Mouse (Mus musculus) urinary bladder, postnatal 36 days (tissue): ENCODE results near the gene Cep63.

Source experiments
- DNase-seq, 2 experiments: peaks; one replicate each; pipeline ENCODE4 v3.0.0; 2022; ENCODE audit warnings: low spot score in 2 of 2, mixed read lengths in 1 of 2

Gene Cep63

GRCm38 (mm10) chr9:102631589-102632147, 5.3 kb upstream of the Cep63 start:
- DNase-seq: no peak

GRCm38 (mm10) chr9:102629052-102629451, 2.7 kb upstream of the Cep63 start:
- DNase-seq: no peak

- no peak for DNase-seq
Observed at GRCm38 (mm10) chr9:102627442-102627841, 1.1 kb upstream of the Cep63 start.

DNA sequence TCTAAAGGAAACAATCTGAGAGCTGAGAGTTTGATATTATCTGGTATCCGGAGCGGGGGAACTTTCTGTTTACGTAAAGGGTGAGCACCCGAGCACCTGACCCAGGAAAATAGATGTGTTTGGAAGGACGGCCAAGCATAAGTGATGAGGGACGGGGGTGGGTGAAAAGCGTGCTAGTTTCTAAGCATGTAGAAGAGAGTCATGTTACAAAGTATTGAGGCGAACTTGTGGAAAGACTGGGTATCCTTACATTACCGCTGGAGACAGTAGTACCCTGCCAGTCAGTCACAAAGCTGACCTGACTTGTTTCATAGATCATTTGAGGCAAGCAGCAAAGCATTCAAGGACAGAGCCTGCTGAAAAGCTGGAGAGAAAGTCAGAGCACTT, 498 bp upstream of the Cep63 start:
- no peak for DNase-seq

DNA sequence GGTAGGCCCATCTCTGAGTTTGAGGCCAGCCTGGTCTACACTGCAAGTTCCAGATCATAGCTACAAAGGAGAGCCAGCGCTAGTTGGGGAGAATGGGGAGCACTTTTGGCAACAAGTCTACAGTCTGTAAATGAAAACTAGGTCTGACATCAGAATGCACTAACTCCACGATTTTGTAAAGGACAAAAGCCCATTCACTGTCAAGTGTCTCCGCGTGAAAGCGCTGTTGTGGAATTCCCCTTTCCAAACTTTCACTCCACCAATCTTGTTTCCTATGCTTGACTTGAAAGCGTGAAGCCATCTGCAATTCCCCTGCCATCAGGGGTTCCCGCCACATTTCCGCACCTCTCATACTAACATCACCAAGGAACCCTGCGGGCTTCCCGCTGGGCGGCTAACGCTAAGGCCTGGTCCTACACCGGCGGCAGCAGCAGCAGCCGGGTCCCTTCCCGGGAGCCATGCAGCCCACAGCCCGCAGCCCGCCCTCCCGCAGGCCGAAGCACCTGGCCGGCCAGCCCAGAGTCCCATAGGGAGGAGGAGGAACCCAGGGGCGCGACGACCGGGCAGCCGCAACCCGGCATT, 842 bp downstream of the Cep63 start:
- peak in 1 of 2 experiments; percentile 43 for DNase-seq

DNA sequence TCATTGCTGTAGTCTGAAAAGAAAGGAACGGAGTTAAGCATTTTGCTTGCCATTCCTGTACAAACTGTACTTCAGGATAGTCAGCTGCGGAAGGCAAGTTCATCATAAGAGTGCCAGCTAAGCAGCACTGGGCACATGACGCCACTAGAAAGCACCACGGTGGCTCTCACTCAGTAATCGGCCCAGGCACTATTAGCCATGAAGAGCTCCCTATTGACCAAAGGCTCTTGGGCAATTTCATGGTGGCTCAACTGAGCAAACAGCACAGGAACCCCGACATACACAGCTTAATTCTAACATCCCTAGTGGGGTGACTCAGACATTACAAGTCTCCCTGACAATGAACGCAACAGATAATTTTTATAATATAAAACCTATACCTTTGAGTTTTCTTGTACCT, 2.8 kb downstream of the Cep63 start:
- DNase-seq: no peak

DNA sequence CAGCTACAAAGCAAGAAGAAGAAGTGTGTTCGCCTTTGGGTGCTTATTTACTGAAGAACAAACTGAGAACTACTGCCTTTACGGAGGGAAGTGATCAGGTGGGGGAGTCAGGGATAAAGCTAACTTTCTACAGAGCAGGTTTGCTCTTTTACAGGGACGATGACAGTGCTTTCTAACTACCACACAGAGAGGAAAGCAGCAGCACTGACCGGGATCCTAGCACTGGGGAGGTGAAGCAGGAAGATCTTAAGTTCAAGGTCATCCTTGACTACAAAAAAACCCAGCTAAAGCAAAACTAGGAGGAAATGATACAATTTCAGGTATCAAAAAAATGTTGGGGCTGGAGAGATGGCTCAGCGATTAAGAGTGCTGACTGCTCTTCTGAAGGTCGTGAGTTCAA, 3.5 kb downstream of the Cep63 start:
- no peak for DNase-seq

- DNase-seq: no peak
Observed at GRCm38 (mm10) chr9:102622192-102622857, 4.0 kb downstream of the Cep63 start.

DNA sequence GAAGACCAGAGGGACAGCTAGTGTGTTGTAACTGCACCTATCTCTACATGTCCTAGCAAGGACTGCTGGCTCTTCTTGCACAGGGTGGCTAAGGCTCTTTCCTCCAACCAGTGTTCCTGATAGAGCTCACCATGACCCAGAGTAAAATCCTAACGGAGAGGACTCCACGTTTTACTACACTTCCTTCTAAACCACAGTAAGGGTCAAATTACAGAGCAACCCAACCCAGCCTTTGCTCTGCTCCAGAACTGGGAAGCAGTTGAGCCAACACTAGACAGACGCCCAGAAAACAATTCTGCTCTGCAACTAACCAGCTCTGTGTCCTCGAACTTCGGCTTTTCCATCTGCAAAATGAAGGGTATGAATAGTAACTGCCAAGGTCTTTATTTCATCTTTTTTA, 4.9 kb downstream of the Cep63 start:
- DNase-seq: no peak

DNA sequence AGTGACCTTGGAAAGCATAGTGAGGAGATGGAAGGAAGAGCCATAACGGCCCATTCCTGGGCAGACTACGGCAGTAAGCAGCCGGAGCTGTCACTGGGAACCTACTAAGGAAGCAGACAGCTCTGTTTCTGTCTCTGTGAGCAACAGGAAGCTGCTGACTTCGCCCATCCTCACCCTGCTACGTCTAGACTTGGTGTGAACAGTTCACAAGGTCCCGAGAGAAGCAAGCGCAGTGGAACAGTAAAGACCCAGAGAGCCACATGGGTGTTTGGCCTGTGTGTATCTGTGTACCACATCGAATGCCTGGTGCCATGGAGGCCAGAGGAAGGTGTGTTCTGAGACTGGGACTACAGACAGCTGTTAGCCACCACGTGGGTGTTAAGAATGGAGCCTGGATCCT, 10.1 kb downstream of the Cep63 start:
- DNase-seq: no peak

DNA sequence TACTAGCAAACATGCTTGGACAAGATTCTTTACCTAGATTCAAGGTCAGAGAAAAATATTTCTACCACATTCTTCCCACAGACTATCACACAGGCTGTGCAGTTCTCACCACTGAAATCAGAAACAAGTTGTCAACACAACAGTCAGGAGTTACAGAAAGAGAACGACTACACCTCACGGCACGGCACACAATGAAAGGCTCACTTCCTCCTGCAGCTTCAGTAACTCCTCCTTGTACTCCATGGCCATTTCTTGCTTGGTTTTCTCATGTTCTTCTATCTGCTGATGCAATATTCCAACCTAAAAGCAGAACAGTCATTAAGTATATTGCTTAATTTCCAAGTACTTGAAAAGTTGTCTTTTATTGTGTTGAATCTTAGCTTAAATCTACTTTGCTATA, 11.3 kb downstream of the Cep63 start:
- no peak for DNase-seq

GRCm38 (mm10) chr9:102609221-102609620, 17.1 kb downstream of the Cep63 start:
- DNase-seq: no peak

GRCm38 (mm10) chr9:102607471-102607870, 18.9 kb downstream of the Cep63 start:
- no peak for DNase-seq

GRCm38 (mm10) chr9:102605162-102605561, 21.2 kb downstream of the Cep63 start:
- no peak for DNase-seq

GRCm38 (mm10) chr9:102601666-102602065, 24.7 kb downstream of the Cep63 start:
- DNase-seq: no peak

DNA sequence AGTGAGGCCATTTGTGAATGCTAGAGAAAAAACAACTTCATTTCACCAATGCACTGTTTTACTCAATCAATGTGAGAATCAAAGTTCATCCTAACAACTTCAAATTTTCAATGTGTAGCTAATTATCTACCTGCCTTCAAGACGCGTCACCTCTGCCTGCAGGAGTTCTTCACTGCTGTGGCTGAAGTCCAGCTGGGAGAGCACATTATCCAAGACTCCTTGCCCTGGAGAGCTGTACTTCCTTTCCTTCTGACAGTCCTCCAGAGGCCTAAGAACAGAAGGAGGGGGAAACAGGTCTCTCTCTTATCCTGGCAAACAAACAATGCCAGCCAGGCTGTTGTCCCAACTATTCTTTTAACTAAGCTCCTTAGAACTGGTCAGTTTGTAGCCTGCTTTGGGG, 25.1 kb downstream of the Cep63 start:
- no peak for DNase-seq

DNA sequence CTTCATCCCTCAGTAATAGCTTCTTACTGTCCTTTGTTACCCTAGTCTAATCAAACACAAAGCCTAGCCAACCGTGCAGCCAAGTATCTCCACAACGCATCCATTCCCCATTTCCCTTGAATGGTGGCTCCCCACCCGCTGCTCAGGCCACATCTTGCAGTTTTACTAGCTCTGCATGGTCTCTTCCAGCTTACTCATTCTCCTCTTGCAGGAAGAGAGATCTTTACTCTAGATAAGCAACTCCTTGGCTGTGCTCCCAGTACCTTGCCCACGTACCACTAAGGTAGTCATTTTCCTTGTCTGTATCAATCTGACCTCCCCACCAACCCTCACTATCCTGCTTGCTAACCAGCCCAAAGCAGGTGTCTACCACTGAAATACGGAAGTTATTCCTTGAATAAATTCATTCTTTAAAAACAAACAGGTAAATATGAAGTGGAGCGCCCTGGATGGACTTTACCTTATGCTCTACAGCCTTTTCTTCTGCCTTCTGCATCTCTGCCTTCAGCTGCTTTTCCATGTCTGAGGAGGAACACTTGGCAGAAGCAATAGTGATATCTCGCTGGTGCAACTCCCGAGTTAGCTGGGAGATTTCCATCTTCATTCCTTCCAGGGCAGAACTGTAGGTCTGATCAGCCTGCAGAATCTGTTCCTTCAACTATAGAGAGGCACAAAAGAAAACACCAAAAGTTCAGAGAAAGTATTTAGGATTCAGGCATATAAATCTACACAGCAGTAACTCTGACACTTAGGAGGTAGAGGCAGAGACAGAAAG, 30.5 kb downstream of the Cep63 start:
- DNase-seq: peak; percentile 46 to 50

GRCm38 (mm10) chr9:102594667-102595393, 31.5 kb downstream of the Cep63 start:
- DNase-seq: no peak

GRCm38 (mm10) chr9:102587347-102587746, 39.0 kb downstream of the Cep63 start:
- DNase-seq: no peak

DNA sequence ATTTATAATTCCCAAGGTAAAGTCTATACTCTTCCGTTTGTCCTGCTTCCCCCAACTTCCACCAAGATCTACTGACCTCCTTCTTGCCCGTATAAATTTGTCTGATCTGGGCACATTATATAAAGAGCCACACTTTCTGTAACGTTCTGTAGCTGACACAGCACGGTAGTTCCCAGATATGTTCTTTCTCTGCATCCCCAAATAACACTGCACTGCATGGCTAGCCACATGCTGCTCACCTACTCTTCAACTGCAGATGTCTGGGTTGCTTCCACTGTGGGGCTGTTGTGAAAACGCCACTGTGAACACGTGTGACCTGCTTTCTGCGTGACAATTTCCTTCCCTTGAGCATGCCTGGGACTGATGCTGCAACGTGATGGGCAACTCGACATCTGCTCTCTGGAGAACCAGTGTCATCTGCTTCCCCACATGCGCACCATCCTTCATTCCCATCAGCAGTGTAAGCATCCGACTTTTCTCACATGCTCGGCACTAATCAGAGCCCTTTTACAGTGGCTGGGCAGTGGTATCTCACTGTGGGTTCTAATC, 44.3 kb downstream of the Cep63 start:
- DNase-seq: no peak

- DNase-seq: no peak
Observed at GRCm38 (mm10) chr9:102577480-102577879, 48.9 kb downstream of the Cep63 start.

DNA sequence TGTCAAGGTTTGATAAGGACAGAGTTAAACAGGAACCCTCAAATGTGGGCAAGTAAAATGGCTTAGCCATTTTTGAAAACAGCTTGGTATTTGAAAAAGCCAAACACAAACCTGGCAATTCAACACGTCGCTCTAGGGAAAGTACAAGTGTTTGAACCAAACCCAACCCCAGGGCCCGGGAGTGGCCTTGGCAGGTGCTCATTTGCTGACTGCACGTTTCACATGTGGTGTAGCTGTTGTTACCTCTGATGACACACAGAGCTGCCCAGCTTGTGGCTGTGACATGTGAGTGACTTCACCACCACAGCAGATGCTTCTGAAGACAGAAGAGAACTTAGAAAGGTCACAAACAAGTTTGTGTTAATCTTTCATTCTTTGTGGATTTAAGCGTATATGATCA, 53.4 kb downstream of the Cep63 start:
- no peak for DNase-seq
